Mouse (Mus musculus) CH12.LX (cell line): ENCODE results near the gene Slc29a4. TPM values are rescaled to one million over a fixed set of nuclear protein-coding genes. Genes with fewer than 3 reads are reported as not detected.

Source experiments
- DNase-seq: peaks from one replicate; pipeline ENCODE4 v3.0.0-alpha.2; 2013; ENCODE audit errors: extremely low read depth
- H3K27ac ChIP-seq: 2 replicates; pipeline ENCODE4 v1.5.1; 2012; ENCODE audit warnings: low read depth, mild to moderate bottlenecking, control low read depth, moderate library complexity; ENCODE audit not compliant: insufficient read depth
- H3K27me3 ChIP-seq: replicated peaks from 2 replicates; pipeline ENCODE3; 2012; ENCODE audit warnings: inconsistent platforms
- H3K36me3 ChIP-seq, 2 experiments: replicated peaks in 1 of 2; 2 replicates each; pipeline versions ENCODE3 to v1.6.1; 2012; ENCODE audit warnings: inconsistent platforms in 1 of 2, low read length in 1 of 2, mild to moderate bottlenecking in 1 of 2, mixed read lengths in 1 of 2, moderate library complexity in 1 of 2; ENCODE audit not compliant: control insufficient read depth in 1 of 2, insufficient read depth in 1 of 2
- H3K4me1 ChIP-seq, 2 experiments: 2 replicates each; pipeline ENCODE4 v1.6.1; 2012; ENCODE audit warnings: inconsistent platforms in 1 of 2, moderate library complexity in 1 of 2; ENCODE audit not compliant: insufficient read depth in 2 of 2, control insufficient read depth in 1 of 2
- H3K4me2 ChIP-seq: 2 replicates; pipeline ENCODE4 v1.6.1; 2012; ENCODE audit warnings: low read depth, mild to moderate bottlenecking, control low read depth; ENCODE audit not compliant: poor library complexity, insufficient read depth, severe bottlenecking
- H3K4me3 ChIP-seq, 3 experiments: fragments of 150-350 bp in 1 of 3; sonication (generic) in 1 of 3; replicated peaks in 1 of 3; 2 replicates each; pipeline versions ENCODE3 to v1.5.1; 2011 to 2012; ENCODE audit warnings: low read depth in 2 of 3, low read length in 2 of 3, mild to moderate bottlenecking in 2 of 3, moderate library complexity in 2 of 3, control low read depth in 1 of 3, improper control_type of control experiment in 1 of 3, inconsistent platforms in 1 of 3, mixed read lengths in 1 of 3; ENCODE audit not compliant: poor library complexity in 1 of 3
- H3K79me2 ChIP-seq: replicated peaks from 2 replicates; pipeline ENCODE4 v1.6.1; 2012; ENCODE audit warnings: mild to moderate bottlenecking, moderate library complexity; ENCODE audit not compliant: control insufficient read depth, poor library complexity, insufficient read depth, severe bottlenecking; ENCODE audit errors: extremely low read depth
- H3K9ac ChIP-seq: 2 replicates; pipeline ENCODE4 v1.6.1; 2012; ENCODE audit warnings: low read depth, mild to moderate bottlenecking, control low read depth, moderate library complexity; ENCODE audit not compliant: insufficient read depth
- H3K9me3 ChIP-seq: replicated peaks from 2 replicates; pipeline ENCODE3; 2012; ENCODE audit warnings: low read length, inconsistent platforms, mixed read lengths
- CHD2 ChIP-seq: IDR thresholded peaks from 2 replicates; pipeline ENCODE4 v1.6.1; 2011; ENCODE audit warnings: low read length, improper control_type of control experiment
- CTCF ChIP-seq, 2 experiments: IDR thresholded peaks in 1 of 2; conservative IDR thresholded peaks in 1 of 2; 2 replicates each; pipeline ENCODE4 v1.5.1; 2011 to 2012; ENCODE audit warnings: low read depth in 2 of 2, low read length in 2 of 2, improper control_type of control experiment in 1 of 2, inconsistent platforms in 1 of 2, mild to moderate bottlenecking in 1 of 2, moderate library complexity in 1 of 2
- EP300 ChIP-seq: IDR thresholded peaks from 2 replicates; pipeline ENCODE4 v1.6.1; 2011; ENCODE audit warnings: low read length, improper control_type of control experiment
- HCFC1 ChIP-seq: IDR thresholded peaks from 2 replicates; pipeline ENCODE4 v1.6.1; 2012; ENCODE audit warnings: low read depth, mild to moderate bottlenecking, inconsistent platforms, low read length, improper control_type of control experiment
- IRF4 ChIP-seq: IDR thresholded peaks from 2 replicates; pipeline ENCODE4 v1.6.1; 2014; ENCODE audit warnings: low read depth, mild to moderate bottlenecking, inconsistent platforms, low read length, improper control_type of control experiment
- JUND ChIP-seq: conservative IDR thresholded peaks from 2 replicates; pipeline ENCODE4 v1.6.1; 2011; ENCODE audit warnings: low read depth, low read length, improper control_type of control experiment
- KAT2A ChIP-seq: IDR thresholded peaks from 2 replicates; pipeline ENCODE4 v1.6.1; 2012; ENCODE audit warnings: low read length, improper control_type of control experiment, inconsistent platforms; ENCODE audit not compliant: insufficient replicate concordance
- MYC ChIP-seq: IDR thresholded peaks from 2 replicates; pipeline ENCODE4 v1.6.1; 2011; ENCODE audit warnings: low read depth, mild to moderate bottlenecking, improper control_type of control experiment, low read length
- NELFE ChIP-seq: IDR thresholded peaks from 2 replicates; pipeline ENCODE4 v1.6.1; 2011; ENCODE audit warnings: low read depth, low read length, improper control_type of control experiment
- NRF1 ChIP-seq: IDR thresholded peaks from 2 replicates; pipeline ENCODE4 v1.6.1; 2014; ENCODE audit warnings: low read depth, mild to moderate bottlenecking, inconsistent platforms, low read length, improper control_type of control experiment, moderate library complexity
- POLR2A ChIP-seq: IDR thresholded peaks from 2 replicates; pipeline ENCODE4 v1.6.1; 2011; ENCODE audit warnings: low read depth, mild to moderate bottlenecking, improper control_type of control experiment, low read length
- POLR2AphosphoS2 ChIP-seq: IDR thresholded peaks from 2 replicates; pipeline ENCODE4 v1.6.1; 2011; ENCODE audit warnings: low read depth, low read length, improper control_type of control experiment
- SIN3A ChIP-seq: IDR thresholded peaks from 2 replicates; pipeline ENCODE4 v1.6.1; 2012; ENCODE audit warnings: low read length, improper control_type of control experiment, inconsistent platforms
- SMC3 ChIP-seq: IDR thresholded peaks from 2 replicates; pipeline ENCODE4 v1.6.1; 2011; ENCODE audit warnings: low read depth, low read length, improper control_type of control experiment
- TCF12 ChIP-seq: IDR thresholded peaks from 2 replicates; pipeline ENCODE4 v1.6.1; 2014; ENCODE audit warnings: low read depth, mild to moderate bottlenecking, inconsistent platforms, low read length, improper control_type of control experiment
- UBTF ChIP-seq: IDR thresholded peaks from 2 replicates; pipeline ENCODE4 v1.6.1; 2012; ENCODE audit warnings: low read depth, mild to moderate bottlenecking, inconsistent platforms, low read length, improper control_type of control experiment, moderate library complexity
- USF1 ChIP-seq: IDR thresholded peaks from 2 replicates; pipeline ENCODE4 v1.6.1; 2014; ENCODE audit warnings: low read depth, mild to moderate bottlenecking, inconsistent platforms, low read length, improper control_type of control experiment
- USF2 ChIP-seq: conservative IDR thresholded peaks from 2 replicates; pipeline ENCODE4 v1.6.1; 2011; ENCODE audit warnings: low read depth, low read length, improper control_type of control experiment
- ZC3H11A ChIP-seq: IDR thresholded peaks from 2 replicates; pipeline ENCODE4 v1.6.1; 2012; ENCODE audit warnings: low read depth, mild to moderate bottlenecking, inconsistent platforms, low read length, improper control_type of control experiment
- ZKSCAN1 ChIP-seq: IDR thresholded peaks from 2 replicates; pipeline ENCODE4 v1.6.1; 2012; ENCODE audit warnings: low read depth, inconsistent platforms, low read length, improper control_type of control experiment, borderline replicate concordance
- dilution Hi-C: fragments of 300-500 bp; cut with MboI; formaldehyde crosslinking; loops from 2 replicates; pipeline ENCODE4 v1.14.3; 2020; ENCODE audit warnings: low sequenced_read_pairs; ENCODE audit not compliant: extremely low pct_unique_long_range_greater_than_20kb, extremely low pct_ligation_motif_present
- in situ Hi-C: fragments of 300-500 bp; cut with MboI; formaldehyde crosslinking; loops from 3 replicates; pipeline ENCODE4 v1.14.3; 2019; ENCODE audit warnings: low sequenced_read_pairs, low pct_ligation_motif_present, low pct_unique_long_range_greater_than_20kb, mixed read lengths
- polyA plus RNA-seq: library from polyadenylated mRNA; unstranded; fragments of >175 nt; gene quantifications from 2 replicates; pipeline ENCODE4 v1.2.1, GENCODE M21; 2012; ENCODE audit warnings: low read depth; ENCODE audit not compliant: insufficient read length
- total RNA-seq, 2 experiments: library from RNA; depleted of rRNA; stranded (reverse); fragments of 300-350 nt in 1 of 2; fragments of >200 nt in 1 of 2; gene quantifications; 2 replicates each; pipeline ENCODE4 v1.2.3; 2012 to 2014

Slc29a4 gene
- total and polyA plus RNA-seq, 3 experiments, result not detected

DNA sequence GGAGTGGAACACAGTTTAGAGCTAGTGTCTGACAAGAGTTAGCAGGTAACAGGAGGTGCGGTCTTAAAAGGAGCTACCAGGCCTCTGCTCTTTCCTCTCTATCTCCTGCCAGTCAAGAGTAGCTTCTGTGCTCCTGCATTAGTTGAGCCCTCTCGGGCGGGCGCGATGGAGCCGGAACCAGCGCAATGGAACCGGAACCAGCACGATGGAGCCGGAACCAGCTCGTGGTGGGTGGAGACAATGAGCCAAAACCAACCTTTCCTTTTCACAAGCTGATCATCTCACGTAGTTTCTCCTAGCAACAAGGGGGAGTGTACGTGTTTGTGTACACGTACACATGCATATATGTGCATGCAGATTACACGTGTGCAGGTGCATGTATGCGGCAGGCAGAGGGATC lies 36.0 kb downstream of the Slc29a4 start:
- dilution Hi-C loops, result no loop called here
- in situ Hi-C loops, result no loop called here
- Histone ChIP-seq H3K9ac (no peak overlapping the region), H3K36me3 (peaks cover 39 to 72% of the 10 kb centered on the region in 2 experiments), H3K4me2 (no peak overlapping the region), H3K27ac (no peak overlapping the region), H3K9me3 (peaks cover 2% of the 10 kb centered on the region), H3K4me3 (no peak overlapping the region), H3K4me1 (peaks cover 0 to 6% of the 10 kb centered on the region in 2 experiments; a peak in 2 of 4 replicates), H3K27me3 (no peaks in the 10 kb centered on the region), H3K79me2 (no peaks in the 10 kb centered on the region)
- TF ChIP-seq NELFE, result no peak
- no peak for TF ChIP-seq UBTF
- no peak for TF ChIP-seq POLR2A
- no peak for TF ChIP-seq KAT2A
- no peak for TF ChIP-seq CHD2
- TF ChIP-seq EP300, result no peak
- TF ChIP-seq POLR2AphosphoS2, result no peak
- no peak for TF ChIP-seq USF1
- DNase-seq, result no peak

DNA sequence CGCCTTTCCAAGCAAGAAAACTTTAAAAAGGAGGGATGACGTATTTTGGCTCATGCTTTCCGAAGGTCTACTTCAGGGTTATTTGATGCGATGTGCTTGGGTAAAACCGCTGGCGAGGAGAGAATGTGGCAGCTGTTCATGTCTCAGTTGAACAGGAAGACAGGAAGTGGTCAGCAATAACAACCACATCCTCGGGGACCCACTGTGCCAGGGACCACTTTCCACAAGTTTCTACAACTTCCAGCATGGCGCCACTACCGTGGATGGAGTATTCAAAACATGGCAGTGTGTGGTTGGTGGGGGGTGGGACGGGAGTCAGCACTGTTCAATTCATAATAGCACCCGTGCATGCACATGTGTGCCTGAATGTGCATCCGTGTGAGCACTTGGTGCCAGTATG lies 38.0 kb downstream of the Slc29a4 start:
- in situ Hi-C loops, result no loop called here
- Histone ChIP-seq H3K4me2 (no peak overlapping the region), H3K79me2 (no peaks in the 10 kb centered on the region), H3K27me3 (no peaks in the 10 kb centered on the region), H3K4me3 (no peak overlapping the region), H3K36me3 (peaks cover 44 to 90% of the 10 kb centered on the region in 2 experiments), H3K9ac (no peak overlapping the region), H3K9me3 (peaks cover 2% of the 10 kb centered on the region), H3K27ac (no peak overlapping the region), H3K4me1 (no peaks in the 10 kb centered on the region)
- DNase-seq, result no peak
- TF ChIP-seq ZC3H11A, result no peak
- TF ChIP-seq TCF12, result no peak
- no peak for TF ChIP-seq IRF4
- TF ChIP-seq HCFC1, result no peak
- no peak for TF ChIP-seq USF1
- TF ChIP-seq MYC, result no peak
- dilution Hi-C loops, result no loop called here

DNA sequence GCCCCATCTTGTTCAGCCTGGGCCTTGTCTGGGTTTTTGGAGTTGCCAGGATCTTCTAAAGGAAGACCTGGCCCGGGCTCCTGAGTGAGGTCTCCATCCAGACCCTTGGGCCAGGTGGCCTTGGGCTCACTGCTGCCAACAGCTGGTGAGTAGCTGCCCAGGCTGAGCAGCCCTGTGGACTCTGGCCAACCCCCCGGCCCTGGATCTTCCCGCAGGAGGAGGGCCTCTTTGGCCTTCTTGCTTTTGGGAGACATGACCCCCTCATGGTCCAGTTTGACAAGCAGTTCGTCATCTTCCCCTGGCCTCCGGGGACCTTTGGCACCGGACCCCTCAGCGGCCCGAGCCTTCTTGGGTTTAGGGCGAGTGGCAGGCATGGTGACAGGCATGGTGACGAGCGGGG lies 39.6 kb downstream of the Slc29a4 start:
- dilution Hi-C loops (no loop called here), in situ Hi-C loops (no loop called here)
- TF ChIP-seq CTCF (conservative IDR thresholded peaks at IDR 0.05 in 1 of 2, IDR thresholded peaks at IDR 0.05 in 1 of 2; ENCODE audit: low read depth in 2 of 2, low read length in 2 of 2) (no peak), ZC3H11A (no peak), POLR2A (no peak), JUND (no peak), SMC3 (no peak), USF2 (no peak), ZKSCAN1 (no peak), NRF1 (no peak), UBTF (no peak), SIN3A (no peak)
- Histone ChIP-seq H3K4me2 (no peak overlapping the region), H3K79me2 (no peaks in the 10 kb centered on the region), H3K9ac (no peak overlapping the region), H3K36me3 (peaks cover 49 to 89% of the 10 kb centered on the region in 2 experiments), H3K27ac (no peak overlapping the region), H3K27me3 (no peaks in the 10 kb centered on the region), H3K4me3 (no peak overlapping the region), H3K9me3 (peaks cover 2% of the 10 kb centered on the region), H3K4me1 (no peaks in the 10 kb centered on the region)
- no peak for DNase-seq
